Mouse (Mus musculus) MEL (cell line): ENCODE measurements at regions not wholly inside any gene's neighbourhood (a gene's known extent, or its start where the extent isn't known, plus 50 kb on each side); places are given as distances from the start of the nearest gene placed in this dataset.

Source experiments
- DNase-seq: peaks from one replicate; pipeline ENCODE4 v3.0.0; 2011; ENCODE audit warnings: low read depth, low spot score
- H3K27ac ChIP-seq: 2 replicates; pipeline ENCODE4 v1.5.1; 2012; ENCODE audit warnings: low read depth, mild to moderate bottlenecking, control low read depth, low read length, moderate library complexity; ENCODE audit not compliant: control insufficient read depth
- H3K27me3 ChIP-seq, 2 experiments: fragments of 150-350 bp in 1 of 2; sonication (generic) in 1 of 2; 2 replicates each; pipeline ENCODE4 v1.6.1; 2012; ENCODE audit warnings: low read length in 2 of 2, mild to moderate bottlenecking in 2 of 2, improper control_type of control experiment in 1 of 2, moderate library complexity in 1 of 2; ENCODE audit not compliant: insufficient read depth in 2 of 2, control insufficient read depth in 1 of 2
- H3K36me3 ChIP-seq, 2 experiments: 2 replicates each; pipeline ENCODE4 v1.6.1; 2012 to 2014; ENCODE audit warnings: low read length in 2 of 2, improper control_type of control experiment in 1 of 2, inconsistent platforms in 1 of 2, mild to moderate bottlenecking in 1 of 2; ENCODE audit not compliant: insufficient read depth in 2 of 2, control insufficient read depth in 1 of 2
- H3K4me1 ChIP-seq, 2 experiments: fragments of 150-350 bp in 1 of 2; sonication (generic) in 1 of 2; 2 replicates each; pipeline ENCODE4 v1.6.1; 2012; ENCODE audit warnings: low read length in 2 of 2, improper control_type of control experiment in 1 of 2, mild to moderate bottlenecking in 1 of 2; ENCODE audit not compliant: insufficient read depth in 2 of 2, control insufficient read depth in 1 of 2
- H3K4me3 ChIP-seq, 2 experiments: fragments of 150-350 bp in 1 of 2; sonication (generic) in 1 of 2; 2 replicates each; pipeline ENCODE4 v1.5.1; 2012; ENCODE audit warnings: low read depth in 2 of 2, low read length in 2 of 2, mild to moderate bottlenecking in 2 of 2, moderate library complexity in 2 of 2, control low read depth in 1 of 2, improper control_type of control experiment in 1 of 2; ENCODE audit not compliant: control insufficient read depth in 1 of 2, insufficient read depth in 1 of 2
- H3K79me2 ChIP-seq: 2 replicates; pipeline ENCODE4 v1.6.1; 2012; ENCODE audit warnings: mild to moderate bottlenecking, low read length, moderate library complexity; ENCODE audit not compliant: control insufficient read depth, poor library complexity, insufficient read depth
- H3K9ac ChIP-seq: 2 replicates; pipeline ENCODE4 v1.6.1; 2012; ENCODE audit warnings: low read depth, mild to moderate bottlenecking, control low read depth, low read length, moderate library complexity; ENCODE audit not compliant: control insufficient read depth, poor library complexity, severe bottlenecking
- H3K9me3 ChIP-seq: fragments of 150-350 bp; sonication (generic); replicated peaks from 2 replicates; pipeline ENCODE4 v1.6.1; 2012; ENCODE audit warnings: mild to moderate bottlenecking, low read length, improper control_type of control experiment, moderate library complexity; ENCODE audit not compliant: insufficient read depth
- BHLHE40 ChIP-seq: IDR thresholded peaks from 2 replicates; pipeline ENCODE4 v1.6.1; 2012; ENCODE audit warnings: low read depth, mild to moderate bottlenecking, inconsistent platforms, low read length, improper control_type of control experiment, borderline replicate concordance
- CTCF ChIP-seq, 3 experiments: IDR thresholded peaks in 2 of 3; conservative IDR thresholded peaks in 1 of 3; 2 replicates each; pipeline ENCODE4 v1.5.1; 2011 to 2012; ENCODE audit warnings: low read length in 3 of 3, low read depth in 2 of 3, mild to moderate bottlenecking in 2 of 3, improper control_type of control experiment in 1 of 3, inconsistent platforms in 1 of 3, mixed read lengths in 1 of 3, moderate library complexity in 1 of 3; ENCODE audit not compliant: control insufficient read depth in 1 of 3, insufficient read depth in 1 of 3, poor library complexity in 1 of 3, severe bottlenecking in 1 of 3
- E2F4 ChIP-seq: IDR thresholded peaks from 2 replicates; pipeline ENCODE4 v1.6.1; 2011; ENCODE audit warnings: low read depth, low read length, improper control_type of control experiment, borderline replicate concordance
- EP300 ChIP-seq, 2 experiments: IDR thresholded peaks; 2 replicates each; pipeline ENCODE4 v1.6.1; 2011; ENCODE audit warnings: improper control_type of control experiment in 2 of 2, low read length in 2 of 2, low read depth in 1 of 2, mild to moderate bottlenecking in 1 of 2
- ETS1 ChIP-seq: IDR thresholded peaks from 2 replicates; pipeline ENCODE4 v1.6.1; 2012; ENCODE audit warnings: low read depth, mild to moderate bottlenecking, inconsistent platforms, low read length, improper control_type of control experiment, moderate library complexity
- GABPA ChIP-seq: IDR thresholded peaks from 2 replicates; pipeline ENCODE4 v1.6.1; 2012; ENCODE audit warnings: low read depth, mild to moderate bottlenecking, inconsistent platforms, low read length, improper control_type of control experiment, moderate library complexity
- GATA1 ChIP-seq: IDR thresholded peaks from 2 replicates; pipeline ENCODE4 v1.6.1; 2011; ENCODE audit warnings: low read depth, low read length, improper control_type of control experiment
- HCFC1 ChIP-seq: IDR thresholded peaks from 2 replicates; pipeline ENCODE4 v1.6.1; 2012; ENCODE audit warnings: low read depth, mild to moderate bottlenecking, inconsistent platforms, low read length, improper control_type of control experiment, moderate library complexity
- KAT2A ChIP-seq: conservative IDR thresholded peaks from 2 replicates; pipeline ENCODE4 v1.6.1; 2012; ENCODE audit warnings: low read depth, low read length, improper control_type of control experiment, inconsistent platforms
- MAFK ChIP-seq: IDR thresholded peaks from 2 replicates; pipeline ENCODE4 v1.6.1; 2011; ENCODE audit warnings: low read depth, mild to moderate bottlenecking, low read length, improper control_type of control experiment, borderline replicate concordance
- MAX ChIP-seq: IDR thresholded peaks from 2 replicates; pipeline ENCODE4 v1.6.1; 2011; ENCODE audit warnings: low read length, improper control_type of control experiment
- MXI1 ChIP-seq: IDR thresholded peaks from 2 replicates; pipeline ENCODE4 v1.6.1; 2011; ENCODE audit warnings: mild to moderate bottlenecking, low read depth, low read length, improper control_type of control experiment
- MYC ChIP-seq: IDR thresholded peaks from 2 replicates; pipeline ENCODE4 v1.6.1; 2011; ENCODE audit warnings: low read depth, mild to moderate bottlenecking, low read length, improper control_type of control experiment, moderate library complexity
- NELFE ChIP-seq: IDR thresholded peaks from 2 replicates; pipeline ENCODE4 v1.6.1; 2011; ENCODE audit warnings: low read depth, low read length, improper control_type of control experiment
- NRF1 ChIP-seq: IDR thresholded peaks from 2 replicates; pipeline ENCODE4 v1.6.1; 2014; ENCODE audit warnings: low read depth, mild to moderate bottlenecking, inconsistent platforms, low read length, improper control_type of control experiment, moderate library complexity; ENCODE audit not compliant: poor library complexity, insufficient read depth, severe bottlenecking
- POLR2A ChIP-seq, 2 experiments: IDR thresholded peaks; 2 replicates each; pipeline ENCODE4 v1.6.1; 2011 to 2012; ENCODE audit warnings: low read length in 2 of 2, mild to moderate bottlenecking in 2 of 2, control low read depth in 1 of 2, improper control_type of control experiment in 1 of 2, low read depth in 1 of 2, moderate library complexity in 1 of 2; ENCODE audit not compliant: control insufficient read depth in 1 of 2, insufficient read depth in 1 of 2, poor library complexity in 1 of 2
- POLR2AphosphoS2 ChIP-seq: IDR thresholded peaks from 2 replicates; pipeline ENCODE4 v1.6.1; 2011; ENCODE audit warnings: low read length, improper control_type of control experiment
- TBP ChIP-seq: IDR thresholded peaks from 2 replicates; pipeline ENCODE4 v1.8.0; 2011; ENCODE audit warnings: low read depth, low read length, improper control_type of control experiment
- TCF12 ChIP-seq: IDR thresholded peaks from 2 replicates; pipeline ENCODE4 v1.6.1; 2014; ENCODE audit warnings: low read depth, mild to moderate bottlenecking, inconsistent platforms, low read length, improper control_type of control experiment, moderate library complexity
- UBTF ChIP-seq: IDR thresholded peaks from 2 replicates; pipeline ENCODE4 v1.6.1; 2012; ENCODE audit warnings: low read depth, mild to moderate bottlenecking, inconsistent platforms, low read length, improper control_type of control experiment, moderate library complexity, borderline replicate concordance; ENCODE audit not compliant: insufficient read depth
- USF1 ChIP-seq: IDR thresholded peaks from 2 replicates; pipeline ENCODE4 v1.6.1; 2014; ENCODE audit warnings: low read depth, mild to moderate bottlenecking, inconsistent platforms, low read length, improper control_type of control experiment, moderate library complexity
- USF2 ChIP-seq, 2 experiments: IDR thresholded peaks; 2 replicates each; pipeline ENCODE4 v1.6.1; 2011 to 2012; ENCODE audit warnings: improper control_type of control experiment in 2 of 2, low read length in 2 of 2, borderline replicate concordance in 1 of 2, inconsistent platforms in 1 of 2, low read depth in 1 of 2, mild to moderate bottlenecking in 1 of 2; ENCODE audit not compliant: insufficient read depth in 1 of 2
- ZC3H11A ChIP-seq: IDR thresholded peaks from 2 replicates; pipeline ENCODE4 v1.6.1; 2012; ENCODE audit warnings: low read depth, mild to moderate bottlenecking, inconsistent platforms, low read length, improper control_type of control experiment
- ZKSCAN1 ChIP-seq: IDR thresholded peaks from 2 replicates; pipeline ENCODE4 v1.6.1; 2012; ENCODE audit warnings: low read depth, mild to moderate bottlenecking, inconsistent platforms, low read length, improper control_type of control experiment, moderate library complexity
- ZNF384 ChIP-seq: IDR thresholded peaks from 2 replicates; pipeline ENCODE4 v1.6.1; 2012; ENCODE audit warnings: low read depth, mild to moderate bottlenecking, inconsistent platforms, low read length, improper control_type of control experiment

DNA sequence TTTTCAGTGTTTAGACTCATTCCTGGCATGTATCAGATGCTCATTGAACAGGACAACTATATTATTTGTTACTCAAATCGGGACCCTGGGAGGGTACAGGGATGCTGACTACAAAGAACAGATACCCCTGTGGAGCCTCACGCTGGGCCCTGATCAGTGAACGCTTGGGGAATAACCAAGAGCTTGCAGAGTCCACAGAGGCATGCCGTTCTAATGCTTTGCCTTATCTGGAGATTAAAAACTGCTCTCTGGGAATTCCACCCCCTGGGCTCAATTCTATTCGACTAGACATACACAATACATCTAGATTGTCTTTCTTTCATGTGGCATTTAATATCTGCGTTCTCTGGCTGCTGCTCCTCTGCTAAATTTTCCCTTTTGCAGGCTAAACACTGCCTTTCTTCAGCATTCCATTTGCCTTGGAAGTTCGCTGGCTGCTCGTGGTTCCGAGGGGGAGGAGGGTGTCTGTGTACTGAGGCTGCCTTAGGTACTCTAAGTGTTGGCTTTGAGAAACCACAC lies 272.8 kb downstream of the Foxo1 start:
- H3K4me3 ChIP-seq = no peak overlapping the region
- H3K36me3 ChIP-seq = no peaks in the 10 kb centered on the region
- H3K27me3 ChIP-seq = no peaks in the 10 kb centered on the region
- H3K27ac ChIP-seq = no peak overlapping the region
- H3K9me3 ChIP-seq = no peaks in the 10 kb centered on the region
- no peaks in the 10 kb centered on the region for H3K4me1 ChIP-seq
- no peaks in the 10 kb centered on the region for H3K79me2 ChIP-seq
- DNase-seq = no peak
- TF ChIP-seq MAX = no peak
- H3K9ac ChIP-seq = no peak overlapping the region

DNA sequence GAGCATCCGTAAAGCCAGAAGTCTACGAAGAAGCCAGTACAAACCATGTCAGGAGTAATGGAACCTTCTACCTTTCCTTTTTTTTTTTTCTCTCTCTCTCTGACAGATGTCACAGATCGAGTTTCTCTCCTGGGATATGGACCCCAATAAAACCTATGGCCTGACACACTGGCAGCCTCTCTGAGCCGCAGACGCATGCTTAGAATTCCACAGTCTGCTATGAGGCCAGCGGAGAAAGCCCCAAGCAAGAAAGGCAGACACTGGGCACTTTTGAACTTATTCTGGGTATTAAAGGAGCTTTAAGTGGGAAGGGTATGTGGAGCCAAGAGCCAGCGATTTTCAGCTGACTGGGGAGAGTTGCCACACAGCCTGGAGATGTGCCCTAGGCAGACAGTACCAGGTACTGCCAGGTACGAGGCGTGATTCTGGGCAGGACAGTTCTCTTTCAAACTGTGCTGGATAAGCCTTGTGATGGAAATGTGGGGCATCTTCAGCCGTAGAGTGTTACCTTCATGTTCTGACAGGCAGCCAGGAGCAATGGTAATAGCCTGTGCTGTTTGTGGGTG lies 271.8 kb downstream of the Foxo1 start:
- H3K79me2 ChIP-seq = no peaks in the 10 kb centered on the region
- no peak overlapping the region for H3K9ac ChIP-seq
- no peak overlapping the region for H3K27ac ChIP-seq
- H3K27me3 ChIP-seq = no peaks in the 10 kb centered on the region
- H3K9me3 ChIP-seq = no peaks in the 10 kb centered on the region
- TF ChIP-seq POLR2A (IDR thresholded peaks at IDR 0.05; ENCODE audit: control insufficient read depth in 1 of 2, insufficient read depth in 1 of 2, low read depth in 1 of 2, low read length in 2 of 2, poor library complexity in 1 of 2) (no peak), E2F4 (no peak), EP300 (IDR thresholded peaks at IDR 0.05; ENCODE audit: low read depth in 1 of 2, low read length in 2 of 2) (no peak), POLR2AphosphoS2 (no peak), USF1 (no peak), GABPA (no peak), USF2 (IDR thresholded peaks at IDR 0.05; ENCODE audit: borderline replicate concordance in 1 of 2, insufficient read depth in 1 of 2, low read depth in 1 of 2, low read length in 2 of 2) (no peak), MYC (no peak), TBP (no peak), TCF12 (no peak), NELFE (no peak), BHLHE40 (no peak), ETS1 (no peak), MAX (no peak), ZNF384 (no peak)
- no peaks in the 10 kb centered on the region for H3K36me3 ChIP-seq
- no peak overlapping the region for H3K4me3 ChIP-seq
- no peaks in the 10 kb centered on the region for H3K4me1 ChIP-seq
- DNase-seq = no peak

DNA sequence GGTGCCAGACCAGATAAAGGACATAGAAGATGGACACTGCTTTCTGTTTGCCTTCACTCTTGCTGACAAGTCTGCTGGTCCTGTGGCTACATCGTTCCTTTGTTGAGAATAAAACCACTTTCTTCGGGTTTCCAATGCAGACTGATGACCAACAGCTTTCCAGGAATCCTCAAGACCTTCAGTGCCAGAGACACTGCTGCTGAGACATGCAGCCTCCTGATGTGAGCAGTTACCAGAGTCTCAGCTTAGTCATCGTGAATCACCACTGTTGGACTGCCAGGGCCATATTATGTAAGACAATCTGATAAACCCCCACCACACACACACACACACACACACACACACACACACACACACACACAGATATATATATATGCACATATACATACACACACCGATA lies 270.2 kb downstream of the Foxo1 start:
- Histone ChIP-seq H3K79me2 (no peaks in the 10 kb centered on the region), H3K9ac (no peak overlapping the region), H3K27me3 (no peaks in the 10 kb centered on the region), H3K9me3 (no peaks in the 10 kb centered on the region), H3K27ac (no peak overlapping the region), H3K36me3 (no peaks in the 10 kb centered on the region), H3K4me1 (no peaks in the 10 kb centered on the region), H3K4me3 (no peak overlapping the region)
- no peak for DNase-seq
- TF ChIP-seq UBTF (no peak), MXI1 (no peak), MAX (no peak), MAFK (no peak), ZKSCAN1 (no peak), POLR2AphosphoS2 (no peak), TBP (no peak), BHLHE40 (no peak), NRF1 (no peak), ZC3H11A (no peak), CTCF (IDR thresholded peaks at IDR 0.05 in 2 of 3, conservative IDR thresholded peaks at IDR 0.05 in 1 of 3; ENCODE audit: control insufficient read depth in 1 of 3, insufficient read depth in 1 of 3, low read depth in 2 of 3, low read length in 3 of 3, poor library complexity in 1 of 3, severe bottlenecking in 1 of 3) (no peak), GATA1 (no peak), NELFE (no peak), USF1 (no peak), KAT2A (no peak), HCFC1 (no peak)
